Mouse (Mus musculus) embryonic facial prominence, embryonic 14.5 days (tissue): Measurements from ENCODE around the gene B9d2. TPM values are rescaled to one million over a fixed set of nuclear protein-coding genes. Genes with fewer than 3 reads are reported as not detected.

Source experiments
- ATAC-seq: fragments of 200-750 bp; cut with Nextera tagmentation; 2 replicates; pipeline ENCODE4 v1.8.0; 2017; ENCODE audit warnings: low read depth, moderate number of reproducible peaks, moderate TSS enrichment
- DNase-seq: peaks from one replicate; pipeline ENCODE4 v3.0.0-alpha.2; 2015; ENCODE audit warnings: low spot score
- H3K27ac ChIP-seq: fragments of 300-500 bp; sonication (generic); replicated peaks from 2 replicates; pipeline ENCODE4 v1.5.1; 2014; ENCODE audit warnings: low read depth, mild to moderate bottlenecking, low read length, moderate library complexity
- H3K27me3 ChIP-seq: fragments of 300-500 bp; sonication (generic); replicated peaks from 2 replicates; pipeline ENCODE4 v1.6.1; 2014; ENCODE audit warnings: low read length; ENCODE audit not compliant: control insufficient read depth, insufficient read depth
- H3K36me3 ChIP-seq: fragments of 300-500 bp; sonication (generic); 2 replicates; pipeline ENCODE4 v1.6.1; 2014; ENCODE audit warnings: low read length, mixed read lengths; ENCODE audit not compliant: control insufficient read depth, insufficient read depth
- H3K4me1 ChIP-seq: fragments of 300-500 bp; sonication (generic); 2 replicates; pipeline ENCODE4 v1.6.1; 2014; ENCODE audit warnings: antibody characterized with exemption, low read length; ENCODE audit not compliant: control insufficient read depth, insufficient read depth
- H3K4me2 ChIP-seq: fragments of 300-500 bp; sonication (generic); 2 replicates; pipeline ENCODE4 v1.6.1; 2014; ENCODE audit warnings: low read depth, mild to moderate bottlenecking, low read length, moderate library complexity, mixed read lengths
- H3K4me3 ChIP-seq: fragments of 300-500 bp; sonication (generic); 2 replicates; pipeline ENCODE4 v1.5.1; 2014; ENCODE audit warnings: low read depth, mild to moderate bottlenecking, low read length
- H3K9ac ChIP-seq: fragments of 300-500 bp; sonication (generic); 2 replicates; pipeline ENCODE4 v1.6.1; 2014; ENCODE audit warnings: low read depth, mild to moderate bottlenecking, low read length, moderate library complexity, mixed read lengths
- H3K9me3 ChIP-seq: fragments of 300-500 bp; sonication (generic); 2 replicates; pipeline ENCODE4 v1.6.1; 2016; ENCODE audit warnings: low read length; ENCODE audit not compliant: control insufficient read depth
- WGBS: fragments of 180-500 bp; shearing (Covaris S2); extraction: QIAGEN DNeasy Blood & Tissue Kit; methylation state at CpG from one replicate; pipeline ENCODE4 v1.1.7; 2014; 5-methylcytosine and 5-hydroxymethylcytosine counted together
- polyA plus RNA-seq: library from polyadenylated mRNA; unstranded; fragments of >200 nt; fragmentation: Nextera tagmentation; extraction: Ambion mirVana; gene quantifications from 2 replicates; pipeline ENCODE4 v1.2.1, GENCODE M21; 2014

B9d2 gene
- polyA plus RNA-seq, 1 experiment from 2014 or later: 25.1 TPM

DNA sequence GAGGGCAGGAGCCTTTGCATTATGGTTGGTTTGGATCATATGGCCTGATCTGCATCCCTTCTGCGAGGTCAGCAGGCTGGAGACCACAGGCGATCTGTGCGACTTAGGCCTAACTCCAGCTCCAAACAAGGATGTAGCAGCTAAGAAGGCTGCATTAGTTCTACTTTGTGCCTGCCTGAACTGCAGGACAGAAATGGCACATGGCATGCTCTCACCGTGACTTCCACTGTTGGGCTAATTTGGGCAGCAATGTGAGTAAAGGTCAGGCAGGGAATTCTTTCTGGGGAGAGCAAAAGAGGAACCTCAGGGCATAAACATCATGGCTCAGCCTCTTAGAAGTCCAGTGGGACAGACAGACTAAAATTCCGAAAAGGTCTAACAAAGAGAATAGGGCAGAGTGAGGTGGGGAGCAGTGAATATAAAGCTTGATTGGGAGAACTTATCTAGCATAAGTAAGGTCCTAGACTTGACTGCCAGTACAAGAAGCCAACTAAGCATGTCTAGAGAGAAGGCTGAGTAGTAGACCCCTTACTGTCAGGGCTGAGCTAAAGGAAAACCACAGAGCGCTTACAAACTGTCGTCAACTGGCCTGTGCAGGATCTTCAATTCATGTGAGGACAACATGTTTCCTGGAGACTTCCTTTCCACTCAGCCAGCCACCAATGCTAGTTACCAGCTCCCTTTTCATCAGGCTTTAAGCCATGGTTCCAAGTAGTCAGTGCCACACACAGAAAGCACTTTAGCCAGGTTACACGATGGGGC, 50.9 kb downstream of the B9d2 start:
- no peaks in the 10 kb centered on the region for H3K4me1 ChIP-seq
- H3K9me3 ChIP-seq: no peaks in the 10 kb centered on the region
- H3K36me3 ChIP-seq: peaks cover 97% of the 10 kb centered on the region
- DNase-seq (no peak), ATAC-seq (no peak)
- no peak overlapping the region for H3K9ac ChIP-seq
- no peak overlapping the region for H3K27ac ChIP-seq
- 87% methylated on average over 8 of the region's 8 CpGs for WGBS
- H3K4me3 ChIP-seq: no peak overlapping the region
- no peak overlapping the region for H3K4me2 ChIP-seq
- H3K27me3 ChIP-seq: no peaks in the 10 kb centered on the region

DNA sequence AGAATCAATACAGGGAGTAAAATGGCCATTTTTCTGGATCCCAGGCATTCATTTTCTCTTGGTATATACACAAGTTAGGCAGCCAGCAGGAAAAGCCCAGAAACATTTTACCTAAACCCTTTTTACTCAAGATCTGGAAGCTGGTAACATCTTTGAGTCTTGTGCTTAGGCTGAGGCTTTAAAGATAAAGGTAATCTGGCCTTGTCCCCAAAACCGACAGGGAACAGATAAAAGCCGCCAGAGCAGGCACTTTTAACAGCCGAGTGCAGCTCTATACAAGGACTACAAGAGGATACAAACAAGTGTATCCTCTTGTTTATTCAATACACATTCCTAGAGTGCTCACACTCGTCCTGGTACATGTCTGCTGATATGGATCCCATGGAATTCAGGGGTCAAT, 54.4 kb downstream of the B9d2 start:
- Histone ChIP-seq H3K9ac (no peak overlapping the region), H3K4me2 (no peak overlapping the region), H3K4me1 (no peaks in the 10 kb centered on the region), H3K27me3 (no peaks in the 10 kb centered on the region), H3K4me3 (no peak overlapping the region), H3K9me3 (no peaks in the 10 kb centered on the region), H3K36me3 (peaks cover 99% of the 10 kb centered on the region), H3K27ac (no peak overlapping the region)
- DNase-seq (no peak), ATAC-seq (no peak)
- WGBS: 81% methylated on average over 4 of the region's 4 CpGs

Other genes with a start within 250 kb of the B9d2 start
- 2.2 and 6.3 TPM in 2 replicates for gene Ceacam1, start 203.2 kb upstream of the B9d2 start, polyA plus RNA-seq
- gene Ceacam2, start 140.9 kb upstream of the B9d2 start, polyA plus RNA-seq: 0.19 TPM in 1 of 2 replicates, not detected in the other
- not detected in 2 replicates for gene Erich4, start 64.9 kb upstream of the B9d2 start, polyA plus RNA-seq
- gene Dmac2, start 61.4 kb upstream of the B9d2 start, polyA plus RNA-seq: 27.9 and 30.3 TPM in 2 replicates
- 5.6 and 5.8 TPM in 2 replicates for gene B3gnt8, start 54.1 kb upstream of the B9d2 start, polyA plus RNA-seq
- gene Bckdha, start 21.8 kb upstream of the B9d2 start, polyA plus RNA-seq: 47.0 and 54.4 TPM in 2 replicates
- 62.3 and 65.1 TPM in 2 replicates for gene Exosc5, start 21.6 kb upstream of the B9d2 start, polyA plus RNA-seq
- gene Tmem91, start 5.6 kb upstream of the B9d2 start, polyA plus RNA-seq: 1.9 and 3.0 TPM in 2 replicates
- gene Tgfb1, start 6.2 kb downstream of the B9d2 start, polyA plus RNA-seq: 3.0 and 3.9 TPM in 2 replicates
- 25.1 and 28.0 TPM in 2 replicates for gene Ccdc97, start 38.3 kb downstream of the B9d2 start, polyA plus RNA-seq
- gene Hnrnpul1, start 74.0 kb downstream of the B9d2 start, polyA plus RNA-seq: 65.9 and 71.9 TPM in 2 replicates
- gene Axl, start 107.9 kb downstream of the B9d2 start, polyA plus RNA-seq: 114 and 116 TPM in 2 replicates
- 4.1 TPM in 2 replicates for gene Cyp2s1, start 136.1 kb downstream of the B9d2 start, polyA plus RNA-seq
- not detected in 2 replicates for gene Cyp2b10, start 216.8 kb downstream of the B9d2 start, polyA plus RNA-seq